Mouse (Mus musculus): ENCODE results near the gene Pum1. TPM values are rescaled to one million over a fixed set of nuclear protein-coding genes. Genes with fewer than 3 reads are reported as not detected.

Pum1 gene
- polyA plus RNA-seq, 1 experiment from 2014 or later, result 86.3 TPM

DNA sequence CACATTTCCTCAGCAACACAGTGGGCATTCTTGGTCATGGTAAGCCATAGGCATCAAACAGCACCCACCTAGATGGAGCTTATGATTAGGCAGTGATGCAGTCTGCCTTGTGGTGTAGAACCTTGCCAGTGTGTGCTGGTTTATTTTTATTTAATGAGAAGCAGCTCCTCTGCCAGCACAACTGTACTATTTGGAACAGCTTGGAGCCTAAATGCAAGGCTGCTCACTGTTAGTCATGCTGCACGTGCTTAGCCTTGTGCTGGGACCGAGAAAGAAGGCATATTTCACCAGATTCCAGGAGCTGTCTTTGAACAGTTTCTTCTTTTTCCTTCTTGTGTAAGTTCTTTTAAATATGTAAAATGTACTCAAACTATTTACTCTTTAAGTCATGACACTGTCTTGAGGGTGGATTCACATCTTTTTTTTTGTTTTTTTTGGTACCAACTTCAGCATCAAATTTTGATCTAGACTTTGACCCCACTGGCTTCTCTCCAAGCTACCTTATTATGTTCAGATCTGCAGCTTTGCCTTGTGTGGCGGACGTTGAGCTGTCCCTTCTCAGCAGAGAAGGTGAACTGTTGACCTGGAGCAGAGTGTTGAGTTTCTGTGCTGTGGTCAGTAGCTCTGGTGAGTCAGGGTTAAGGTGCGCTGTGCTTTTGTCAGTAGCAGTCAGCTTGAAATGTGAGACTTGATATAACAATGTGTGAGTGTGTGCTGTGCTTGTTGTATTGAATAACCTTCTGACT, 82.6 kb downstream of the Pum1 start:
- Histone ChIP-seq H3K9ac (no peak overlapping the region), H3K4me2 (no peak overlapping the region), H3K9me3 (no peaks in the 10 kb centered on the region), H3K36me3 (peaks cover 95% of the 10 kb centered on the region), H3K4me1 (replicated peaks) (peaks cover 7% of the 10 kb centered on the region; the same call in 1 of the 2 replicates), H3K4me3 (no peak overlapping the region), H3K27me3 (no peaks in the 10 kb centered on the region), H3K27ac (replicated peaks) (no peak overlapping the region)
- ATAC-seq (ENCODE audit: low read depth), result no peak
- 80% methylated on average over 5 of the region's 5 CpGs for WGBS

DNA sequence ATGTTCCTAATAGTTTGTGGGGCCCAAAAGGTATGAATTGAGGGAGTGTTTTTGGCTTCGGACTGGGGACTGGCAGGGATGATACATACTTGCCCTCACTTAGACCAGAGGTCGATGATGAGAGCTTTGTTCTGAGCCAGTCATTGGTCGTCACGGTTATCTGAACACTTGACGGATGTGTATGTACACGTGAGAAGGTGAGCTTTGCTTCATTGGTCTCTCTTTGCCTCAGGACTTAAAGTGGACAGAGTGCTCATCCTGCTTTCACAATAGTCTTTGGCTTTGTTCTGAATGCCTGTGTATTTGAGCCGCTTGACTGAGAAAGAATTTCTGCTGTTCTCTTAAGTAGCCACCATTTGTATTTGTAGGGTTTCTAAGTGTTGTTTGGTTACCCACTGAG, 86.4 kb downstream of the Pum1 start:
- 75% methylated on average over 7 of the region's 7 CpGs for WGBS
- ATAC-seq (ENCODE audit: low read depth), result no peak
- H3K27ac ChIP-seq (replicated peaks), result no peak overlapping the region
- no peaks in the 10 kb centered on the region for H3K27me3 ChIP-seq
- no peak overlapping the region for H3K9ac ChIP-seq
- H3K4me3 ChIP-seq, result no peak overlapping the region
- no peaks in the 10 kb centered on the region for H3K9me3 ChIP-seq
- H3K36me3 ChIP-seq, result peaks cover 98% of the 10 kb centered on the region
- no peak overlapping the region for H3K4me2 ChIP-seq
- no peaks in the 10 kb centered on the region for H3K4me1 ChIP-seq (replicated peaks)

DNA sequence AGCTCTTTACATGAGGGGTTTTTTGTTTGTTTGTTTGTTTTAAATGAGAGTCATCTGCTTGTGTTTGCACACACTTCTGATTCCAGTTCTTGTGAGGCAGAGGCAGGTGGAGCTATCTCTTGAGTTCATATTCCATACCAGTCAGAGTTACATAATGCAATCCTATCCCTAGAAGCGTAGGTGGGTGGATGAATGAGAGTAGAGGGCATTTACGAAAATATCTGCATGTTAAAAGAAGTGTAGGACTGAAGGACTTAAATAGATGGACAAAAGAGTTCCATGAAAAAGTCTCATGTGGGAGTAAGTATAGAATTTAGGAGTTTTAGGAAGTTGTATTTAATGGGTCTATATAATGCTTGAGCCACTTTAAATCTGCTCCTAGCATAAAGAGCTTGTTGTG, 88.8 kb downstream of the Pum1 start:
- Histone ChIP-seq H3K9ac (no peak overlapping the region), H3K4me3 (no peak overlapping the region), H3K4me2 (no peak overlapping the region), H3K36me3 (peaks cover 94% of the 10 kb centered on the region), H3K27ac (replicated peaks) (no peak overlapping the region), H3K9me3 (no peaks in the 10 kb centered on the region), H3K27me3 (no peaks in the 10 kb centered on the region), H3K4me1 (replicated peaks) (peaks cover 4% of the 10 kb centered on the region; the same call in 1 of the 2 replicates)
- 88% methylated on average over 2 of the region's 2 CpGs for WGBS
- no peak for ATAC-seq (ENCODE audit: low read depth)

DNA sequence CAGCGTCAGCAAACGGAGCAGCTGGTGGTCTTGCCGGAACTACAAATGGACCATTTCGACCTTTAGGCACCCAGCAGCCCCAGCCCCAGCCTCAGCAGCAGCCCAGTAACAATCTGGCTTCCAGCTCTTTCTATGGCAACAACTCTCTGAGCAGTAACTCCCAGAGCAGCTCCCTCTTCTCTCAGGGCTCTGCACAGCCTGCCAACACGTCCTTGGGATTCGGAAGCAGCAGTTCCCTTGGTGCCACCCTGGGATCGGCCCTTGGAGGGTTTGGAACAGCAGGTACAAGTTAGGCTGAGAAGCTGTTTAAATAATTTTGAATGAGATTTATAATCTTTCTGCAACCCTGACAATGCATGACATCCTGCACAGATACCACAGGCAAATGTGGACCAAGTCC, 89.5 kb downstream of the Pum1 start:
- ATAC-seq (ENCODE audit: low read depth), result no peak
- no peaks in the 10 kb centered on the region for H3K27me3 ChIP-seq
- no peak overlapping the region for H3K4me3 ChIP-seq
- peaks cover 90% of the 10 kb centered on the region for H3K36me3 ChIP-seq
- H3K9me3 ChIP-seq, result no peaks in the 10 kb centered on the region
- H3K4me2 ChIP-seq, result no peak overlapping the region
- H3K4me1 ChIP-seq (replicated peaks), result peaks cover 4% of the 10 kb centered on the region; the same call in 1 of the 2 replicates
- no peak overlapping the region for H3K9ac ChIP-seq
- no peak overlapping the region for H3K27ac ChIP-seq (replicated peaks)
- WGBS, result 66% methylated on average over 7 of the region's 7 CpGs

DNA sequence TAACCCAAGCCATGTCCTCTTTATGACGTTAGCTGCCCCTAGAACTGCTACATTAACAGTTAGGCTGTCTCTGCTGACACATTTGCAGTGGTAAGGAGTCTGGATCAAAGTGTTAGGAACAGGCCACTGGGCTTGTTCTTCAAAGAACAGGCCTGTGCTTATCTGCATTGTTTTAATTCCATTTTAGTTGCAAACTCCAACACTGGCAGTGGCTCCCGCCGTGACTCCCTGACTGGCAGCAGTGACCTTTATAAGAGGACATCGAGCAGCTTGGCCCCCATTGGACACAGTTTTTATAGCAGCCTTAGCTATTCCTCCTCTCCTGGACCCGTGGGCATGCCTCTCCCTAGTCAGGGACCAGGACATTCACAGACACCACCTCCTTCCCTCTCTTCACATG, 90.6 kb downstream of the Pum1 start:
- Histone ChIP-seq H3K27ac (replicated peaks) (no peak overlapping the region), H3K4me3 (no peak overlapping the region), H3K9me3 (no peaks in the 10 kb centered on the region), H3K4me2 (no peak overlapping the region), H3K36me3 (peaks cover 87% of the 10 kb centered on the region), H3K27me3 (no peaks in the 10 kb centered on the region), H3K9ac (no peak overlapping the region), H3K4me1 (replicated peaks) (peaks cover 4% of the 10 kb centered on the region; the same call in 1 of the 2 replicates)
- ATAC-seq (ENCODE audit: low read depth), result no peak
- 78% methylated on average over 5 of the region's 5 CpGs for WGBS

DNA sequence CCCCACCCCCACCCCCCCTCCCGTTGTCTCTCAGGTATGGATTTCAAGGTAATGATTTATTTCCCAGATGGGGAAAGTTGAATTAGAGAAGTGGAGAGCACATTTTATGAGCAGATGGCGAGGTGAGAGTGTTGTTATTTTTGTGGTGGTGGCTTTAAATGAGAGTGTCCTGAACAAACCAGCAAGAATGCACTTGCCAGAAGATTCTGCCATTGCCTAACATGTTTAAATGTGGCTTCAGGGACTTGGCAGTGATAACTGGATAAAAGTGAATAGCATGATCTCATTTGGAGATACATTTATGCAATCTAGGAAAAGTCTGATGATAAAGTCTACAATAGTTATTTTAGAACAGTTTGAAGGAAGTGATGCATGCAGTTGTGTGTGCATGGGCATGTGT, 91.7 kb downstream of the Pum1 start:
- H3K4me2 ChIP-seq, result no peak overlapping the region
- no peak for ATAC-seq (ENCODE audit: low read depth)
- H3K4me1 ChIP-seq (replicated peaks), result peaks cover 4% of the 10 kb centered on the region; the same call in 1 of the 2 replicates
- no peaks in the 10 kb centered on the region for H3K9me3 ChIP-seq
- WGBS, result 66% methylated on average over 2 of the region's 2 CpGs
- no peaks in the 10 kb centered on the region for H3K27me3 ChIP-seq
- H3K27ac ChIP-seq (replicated peaks), result no peak overlapping the region
- H3K4me3 ChIP-seq, result no peak overlapping the region
- peaks cover 87% of the 10 kb centered on the region for H3K36me3 ChIP-seq
- no peak overlapping the region for H3K9ac ChIP-seq

DNA sequence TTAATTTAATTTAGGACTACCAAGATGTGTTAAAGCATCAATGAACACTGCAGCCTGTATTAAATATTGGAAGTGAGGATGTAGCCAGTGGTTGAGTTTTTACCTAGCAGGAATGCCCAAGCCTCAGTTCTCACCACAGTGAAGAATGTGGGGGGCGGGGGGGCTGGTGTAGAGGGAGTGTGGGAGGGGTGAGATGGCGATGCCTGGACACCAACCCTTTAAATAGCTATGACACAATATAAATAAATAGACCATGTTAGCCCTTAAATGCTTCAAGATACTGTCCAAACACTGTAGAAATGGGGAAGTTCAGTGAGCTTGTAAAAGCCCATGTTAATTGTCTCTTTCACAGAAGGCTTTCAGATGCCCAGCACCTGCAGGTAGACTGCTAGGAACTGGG, 96.8 kb downstream of the Pum1 start:
- Histone ChIP-seq H3K36me3 (peaks cover 75% of the 10 kb centered on the region), H3K4me2 (no peak overlapping the region), H3K4me1 (replicated peaks) (peaks cover 4% of the 10 kb centered on the region; the same call in 1 of the 2 replicates), H3K27me3 (no peaks in the 10 kb centered on the region), H3K4me3 (no peak overlapping the region), H3K27ac (replicated peaks) (no peak overlapping the region), H3K9ac (no peak overlapping the region), H3K9me3 (no peaks in the 10 kb centered on the region)
- WGBS, result 94% methylated on average over 2 of the region's 2 CpGs
- ATAC-seq (ENCODE audit: low read depth), result no peak

DNA sequence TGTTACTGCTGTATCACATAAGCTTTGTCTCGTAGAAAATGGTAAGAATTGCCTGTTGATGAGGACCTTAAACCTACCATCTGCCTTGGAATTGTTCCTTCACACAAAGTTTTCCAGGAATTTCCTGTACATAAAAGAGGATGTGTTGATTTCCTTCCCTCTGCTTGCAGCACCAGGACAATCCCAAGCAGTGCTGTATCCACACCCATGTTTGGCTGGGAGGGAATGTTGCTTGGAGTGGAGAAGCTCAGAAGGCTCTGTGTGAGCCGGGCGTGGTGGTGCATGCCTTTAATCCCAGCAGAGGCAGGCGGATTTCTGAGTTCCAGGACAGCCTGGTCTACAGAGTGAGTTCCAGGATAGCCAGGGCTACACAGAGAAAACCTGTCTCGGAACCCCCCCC, 98.7 kb downstream of the Pum1 start:
- Histone ChIP-seq H3K4me3 (no peak overlapping the region), H3K27ac (replicated peaks) (no peak overlapping the region), H3K36me3 (peaks cover 79% of the 10 kb centered on the region), H3K9ac (no peak overlapping the region), H3K4me2 (no peak overlapping the region), H3K27me3 (no peaks in the 10 kb centered on the region), H3K4me1 (replicated peaks) (no peaks in the 10 kb centered on the region), H3K9me3 (no peaks in the 10 kb centered on the region)
- no peak for ATAC-seq (ENCODE audit: low read depth)
- WGBS, result 83% methylated on average over 5 of the region's 5 CpGs

DNA sequence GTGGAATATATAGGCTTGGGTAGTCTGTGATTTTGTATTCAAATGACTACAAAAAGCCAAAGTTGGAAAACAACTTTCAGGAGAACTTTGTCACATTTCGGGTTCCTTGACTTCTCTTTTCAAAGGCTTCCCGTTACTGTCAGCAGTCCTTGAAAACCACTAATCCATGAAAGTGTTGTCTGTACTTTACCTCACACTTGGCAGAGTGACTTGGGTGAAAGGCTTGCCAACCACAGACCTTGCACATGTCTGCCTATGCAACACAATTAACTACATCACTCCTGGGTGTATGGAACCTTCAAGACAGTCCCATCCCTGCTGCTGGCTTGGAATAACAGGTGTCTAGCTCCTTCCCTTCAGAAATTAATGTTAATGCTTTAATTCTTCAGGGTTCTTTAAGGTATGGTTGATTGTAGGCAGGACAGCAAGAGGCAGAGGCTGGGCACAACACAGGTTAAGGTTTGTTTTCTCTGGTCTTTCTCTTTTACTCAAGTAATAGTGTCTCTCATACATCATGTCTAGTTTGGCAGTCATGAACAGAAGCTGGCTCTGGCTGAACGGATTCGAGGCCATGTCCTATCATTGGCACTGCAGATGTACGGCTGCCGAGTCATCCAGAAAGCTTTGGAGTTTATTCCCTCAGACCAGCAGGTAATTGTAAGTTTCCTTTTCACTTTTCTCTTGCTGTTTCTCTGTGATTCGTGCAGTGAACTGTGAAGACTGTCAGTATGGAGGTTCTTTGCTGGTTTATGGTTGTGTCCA, 102.5 kb downstream of the Pum1 start:
- H3K4me1 ChIP-seq (replicated peaks), result no peaks in the 10 kb centered on the region
- H3K36me3 ChIP-seq, result peaks cover 88% of the 10 kb centered on the region
- H3K27ac ChIP-seq (replicated peaks), result no peak overlapping the region
- H3K9me3 ChIP-seq, result no peaks in the 10 kb centered on the region
- H3K4me2 ChIP-seq, result no peak overlapping the region
- H3K27me3 ChIP-seq, result no peaks in the 10 kb centered on the region
- no peak overlapping the region for H3K9ac ChIP-seq
- 87% methylated on average over 7 of the region's 7 CpGs for WGBS
- ATAC-seq (ENCODE audit: low read depth), result no peak
- no peak overlapping the region for H3K4me3 ChIP-seq

DNA sequence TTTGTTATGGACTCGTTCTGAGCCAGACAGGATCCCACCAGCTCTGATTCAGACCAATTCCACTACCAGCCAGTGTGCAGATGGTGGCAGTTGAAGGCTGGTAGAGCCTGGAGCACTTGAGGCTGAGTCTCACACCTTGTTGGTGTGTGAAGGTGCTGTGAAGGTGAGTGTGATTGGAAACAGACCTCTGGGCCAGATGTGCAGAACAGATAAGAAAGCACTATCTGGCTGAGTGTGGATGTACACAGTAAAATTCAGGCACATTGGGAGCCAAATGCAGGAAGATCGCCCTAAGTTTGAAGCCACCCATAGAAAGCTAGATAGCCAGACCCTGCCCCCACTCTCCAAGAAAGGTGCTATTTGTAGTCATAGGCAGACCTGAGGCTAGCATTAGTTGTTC, 103.3 kb downstream of the Pum1 start:
- H3K27me3 ChIP-seq, result no peaks in the 10 kb centered on the region
- no peaks in the 10 kb centered on the region for H3K4me1 ChIP-seq (replicated peaks)
- H3K4me3 ChIP-seq, result no peak overlapping the region
- H3K27ac ChIP-seq (replicated peaks), result no peak overlapping the region
- no peak overlapping the region for H3K4me2 ChIP-seq
- H3K36me3 ChIP-seq, result peaks cover 89% of the 10 kb centered on the region
- H3K9ac ChIP-seq, result no peak overlapping the region
- WGBS, result 93% methylated on average over 2 of the region's 2 CpGs
- no peak for ATAC-seq (ENCODE audit: low read depth)
- no peaks in the 10 kb centered on the region for H3K9me3 ChIP-seq

DNA sequence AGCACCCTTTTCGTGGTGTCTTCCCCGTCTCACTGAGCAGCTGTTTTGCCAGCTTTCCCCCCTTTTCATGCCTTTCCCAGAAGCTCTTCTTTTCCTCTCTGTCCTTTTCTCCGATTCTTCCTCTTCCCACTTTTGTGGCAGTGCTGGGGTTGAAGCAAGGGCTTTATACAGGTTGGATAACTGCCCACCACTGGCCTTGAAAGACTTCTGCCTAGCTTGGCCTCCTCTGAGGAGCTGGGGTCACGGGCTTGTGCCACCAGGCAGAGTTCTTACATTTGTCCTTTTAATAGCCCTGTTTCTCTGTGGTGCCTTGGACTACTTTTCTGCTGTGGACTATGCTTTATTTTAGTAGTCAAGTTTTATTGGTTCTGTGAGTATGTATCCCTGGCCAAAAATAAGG, 103.8 kb downstream of the Pum1 start:
- no peak overlapping the region for H3K4me2 ChIP-seq
- H3K27me3 ChIP-seq, result no peaks in the 10 kb centered on the region
- no peak for ATAC-seq (ENCODE audit: low read depth)
- H3K27ac ChIP-seq (replicated peaks), result no peak overlapping the region
- H3K9me3 ChIP-seq, result no peaks in the 10 kb centered on the region
- peaks cover 89% of the 10 kb centered on the region for H3K36me3 ChIP-seq
- no peaks in the 10 kb centered on the region for H3K4me1 ChIP-seq (replicated peaks)
- H3K4me3 ChIP-seq, result no peak overlapping the region
- WGBS, result 87% methylated on average over 4 of the region's 4 CpGs
- H3K9ac ChIP-seq, result no peak overlapping the region

DNA sequence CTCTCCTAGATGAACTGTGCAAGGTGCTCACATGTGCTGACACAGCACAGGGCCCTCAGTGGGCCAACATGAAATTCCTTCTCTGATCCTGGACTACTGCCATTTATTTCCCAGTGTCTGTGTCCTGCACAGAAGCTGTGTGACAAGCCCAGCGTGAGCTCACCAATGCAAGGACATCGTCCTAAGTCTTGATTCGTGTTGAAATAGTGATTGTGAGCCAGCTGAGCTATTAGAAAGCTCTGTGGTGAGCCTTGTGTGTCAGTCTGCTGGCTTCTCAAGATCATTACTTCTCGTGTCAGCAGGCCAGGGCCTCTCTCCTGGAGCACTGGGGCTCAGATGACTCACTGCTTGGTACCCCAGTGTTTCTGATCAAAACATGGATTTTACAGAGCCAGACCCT, 110.8 kb downstream of the Pum1 start:
- Histone ChIP-seq H3K9ac (no peak overlapping the region), H3K4me1 (replicated peaks) (peaks cover 12% of the 10 kb centered on the region), H3K27ac (replicated peaks) (no peak overlapping the region), H3K27me3 (no peaks in the 10 kb centered on the region), H3K4me2 (no peak overlapping the region), H3K4me3 (no peak overlapping the region), H3K9me3 (no peaks in the 10 kb centered on the region), H3K36me3 (peaks cover 92% of the 10 kb centered on the region)
- ATAC-seq (ENCODE audit: low read depth), result no peak
- WGBS, result 82% methylated on average over 4 of the region's 4 CpGs
